Mouse (Mus musculus) embryo, embryonic 10 days (tissue): Measurements from ENCODE around the gene Rplp0.

Experiments
- DNase-seq: peaks from one replicate; pipeline ENCODE4 v3.0.0-alpha.2; 2015; ENCODE audit warnings: low spot score

Rplp0 gene

GRCm38 (mm10) chr5:115581662-115582061 is 22.4 kb downstream of the Rplp0 start:
- no peak for DNase-seq

GRCm38 (mm10) chr5:115585616-115586015 is 26.3 kb downstream of the Rplp0 start:
- DNase-seq, result no peak

- no peak for DNase-seq
Measured at GRCm38 (mm10) chr5:115586166-115586565, 26.9 kb downstream of the Rplp0 start.

GRCm38 (mm10) chr5:115586780-115587179 is 27.5 kb downstream of the Rplp0 start:
- no peak for DNase-seq

GRCm38 (mm10) chr5:115591028-115591427 is 31.8 kb downstream of the Rplp0 start:
- no peak for DNase-seq

GRCm38 (mm10) chr5:115591506-115591905 is 32.2 kb downstream of the Rplp0 start:
- DNase-seq, result no peak

- DNase-seq, result no peak
Measured at GRCm38 (mm10) chr5:115603561-115603960, 44.3 kb downstream of the Rplp0 start.

GRCm38 (mm10) chr5:115611566-115611965 is 52.3 kb downstream of the Rplp0 start:
- DNase-seq, result no peak
